Mouse (Mus musculus): ENCODE results near the gene Nudt17.
"Not testable (repeated sequence)": the region's sequence is repeated elsewhere in the genome, so short reads cannot be mapped to it uniquely, and the experiment has no call there.

Gene Nudt17

GRCm38 (mm10) chr3:96679159-96679674, 29.1 kb downstream of the Nudt17 start:
- in situ Hi-C loops (cut with MboI; ENCODE audit: low pct_unique_long_range_greater_than_20kb in 1 of 2, low sequenced_read_pairs in 2 of 2, unreplicated experiment in 1 of 2) = no loop called here

GRCm38 (mm10) chr3:96678456-96678855, 29.9 kb downstream of the Nudt17 start:
- in situ Hi-C loops (cut with MboI; ENCODE audit: low pct_unique_long_range_greater_than_20kb in 1 of 2, low sequenced_read_pairs in 2 of 2, unreplicated experiment in 1 of 2) = no loop called here

- in situ Hi-C loops (cut with MboI; ENCODE audit: low pct_unique_long_range_greater_than_20kb in 1 of 2, low sequenced_read_pairs in 2 of 2, unreplicated experiment in 1 of 2) = no loop called here
Observed at GRCm38 (mm10) chr3:96675690-96676089, 32.7 kb downstream of the Nudt17 start.

- in situ Hi-C loops (cut with MboI; ENCODE audit: low pct_unique_long_range_greater_than_20kb in 1 of 2, low sequenced_read_pairs in 2 of 2, unreplicated experiment in 1 of 2) = no loop called here
Observed at GRCm38 (mm10) chr3:96675171-96675570, 33.2 kb downstream of the Nudt17 start.

- in situ Hi-C loops (cut with MboI; ENCODE audit: low pct_unique_long_range_greater_than_20kb in 1 of 2, low sequenced_read_pairs in 2 of 2, unreplicated experiment in 1 of 2) = no loop called here
Observed at GRCm38 (mm10) chr3:96674442-96674841, 33.9 kb downstream of the Nudt17 start.

- in situ Hi-C loops (cut with MboI; ENCODE audit: low pct_unique_long_range_greater_than_20kb in 1 of 2, low sequenced_read_pairs in 2 of 2, unreplicated experiment in 1 of 2) = no loop called here
Observed at GRCm38 (mm10) chr3:96673514-96673913, 34.8 kb downstream of the Nudt17 start.

- in situ Hi-C loops (cut with MboI; ENCODE audit: low pct_unique_long_range_greater_than_20kb in 1 of 2, low sequenced_read_pairs in 2 of 2, unreplicated experiment in 1 of 2) = no loop called here
Observed at GRCm38 (mm10) chr3:96671519-96671918, 36.8 kb downstream of the Nudt17 start.

GRCm38 (mm10) chr3:96669727-96670468, 38.5 kb downstream of the Nudt17 start, which contains the start of gene Ankrd35:
Gene Ankrd35, plus strand, starts transcription at chr3:96670131.
- in situ Hi-C loops (cut with MboI; ENCODE audit: low pct_unique_long_range_greater_than_20kb in 1 of 2, low sequenced_read_pairs in 2 of 2, unreplicated experiment in 1 of 2) = no loop called here

GRCm38 (mm10) chr3:96668424-96669067, 39.8 kb downstream of the Nudt17 start:
- in situ Hi-C loops (cut with MboI; ENCODE audit: low pct_unique_long_range_greater_than_20kb in 1 of 2, low sequenced_read_pairs in 2 of 2, unreplicated experiment in 1 of 2) = no loop called here

GRCm38 (mm10) chr3:96667316-96667715, 41.0 kb downstream of the Nudt17 start:
- in situ Hi-C loops (cut with MboI; ENCODE audit: low pct_unique_long_range_greater_than_20kb in 1 of 2, low sequenced_read_pairs in 2 of 2, unreplicated experiment in 1 of 2) = no loop called here

- in situ Hi-C loops (cut with MboI; ENCODE audit: low pct_unique_long_range_greater_than_20kb in 1 of 2, low sequenced_read_pairs in 2 of 2, unreplicated experiment in 1 of 2) = no loop called here
Observed at GRCm38 (mm10) chr3:96666916-96667315, 41.4 kb downstream of the Nudt17 start.

GRCm38 (mm10) chr3:96665732-96666363, 42.5 kb downstream of the Nudt17 start:
- in situ Hi-C loops (cut with MboI; ENCODE audit: low pct_unique_long_range_greater_than_20kb in 1 of 2, low sequenced_read_pairs in 2 of 2, unreplicated experiment in 1 of 2) = not testable (repeated sequence)

- in situ Hi-C loops (cut with MboI; ENCODE audit: low pct_unique_long_range_greater_than_20kb in 1 of 2, low sequenced_read_pairs in 2 of 2, unreplicated experiment in 1 of 2) = loop anchor here (5.0 kb wide), 1 partner anchor 39 kb away; no protein-coding TSS in a partner anchor
Observed at GRCm38 (mm10) chr3:96663432-96664239, 44.7 kb downstream of the Nudt17 start.

GRCm38 (mm10) chr3:96662731-96663316, 45.5 kb downstream of the Nudt17 start:
- in situ Hi-C loops (cut with MboI; ENCODE audit: low pct_unique_long_range_greater_than_20kb in 1 of 2, low sequenced_read_pairs in 2 of 2, unreplicated experiment in 1 of 2) = loop anchor here (5.0 kb wide), 1 partner anchor 39 kb away; no protein-coding TSS in a partner anchor

GRCm38 (mm10) chr3:96660901-96661300, 47.5 kb downstream of the Nudt17 start:
- in situ Hi-C loops (cut with MboI; ENCODE audit: low pct_unique_long_range_greater_than_20kb in 1 of 2, low sequenced_read_pairs in 2 of 2, unreplicated experiment in 1 of 2) = loop anchor here (5.0 kb wide), 1 partner anchor 41 kb away; no protein-coding TSS in a partner anchor

Data from mouse embryonic stem cell (cell line).